Mouse (Mus musculus) embryonic facial prominence, embryonic 14.5 days (tissue): Measurements from ENCODE around the gene Abca12. TPM values are rescaled to one million over a fixed set of nuclear protein-coding genes. Genes with fewer than 3 reads are reported as not detected.

Experiments used
- ATAC-seq: fragments of 200-750 bp; cut with Nextera tagmentation; 2 replicates; pipeline ENCODE4 v1.8.0; 2017; ENCODE audit warnings: low read depth, moderate number of reproducible peaks, moderate TSS enrichment
- DNase-seq: peaks from one replicate; pipeline ENCODE4 v3.0.0-alpha.2; 2015; ENCODE audit warnings: low spot score
- H3K27ac ChIP-seq: fragments of 300-500 bp; sonication (generic); replicated peaks from 2 replicates; pipeline ENCODE4 v1.5.1; 2014; ENCODE audit warnings: low read depth, mild to moderate bottlenecking, low read length, moderate library complexity
- H3K27me3 ChIP-seq: fragments of 300-500 bp; sonication (generic); replicated peaks from 2 replicates; pipeline ENCODE4 v1.6.1; 2014; ENCODE audit warnings: low read length; ENCODE audit not compliant: control insufficient read depth, insufficient read depth
- H3K36me3 ChIP-seq: fragments of 300-500 bp; sonication (generic); 2 replicates; pipeline ENCODE4 v1.6.1; 2014; ENCODE audit warnings: low read length, mixed read lengths; ENCODE audit not compliant: control insufficient read depth, insufficient read depth
- H3K4me1 ChIP-seq: fragments of 300-500 bp; sonication (generic); 2 replicates; pipeline ENCODE4 v1.6.1; 2014; ENCODE audit warnings: antibody characterized with exemption, low read length; ENCODE audit not compliant: control insufficient read depth, insufficient read depth
- H3K4me2 ChIP-seq: fragments of 300-500 bp; sonication (generic); 2 replicates; pipeline ENCODE4 v1.6.1; 2014; ENCODE audit warnings: low read depth, mild to moderate bottlenecking, low read length, moderate library complexity, mixed read lengths
- H3K4me3 ChIP-seq: fragments of 300-500 bp; sonication (generic); 2 replicates; pipeline ENCODE4 v1.5.1; 2014; ENCODE audit warnings: low read depth, mild to moderate bottlenecking, low read length
- H3K9ac ChIP-seq: fragments of 300-500 bp; sonication (generic); 2 replicates; pipeline ENCODE4 v1.6.1; 2014; ENCODE audit warnings: low read depth, mild to moderate bottlenecking, low read length, moderate library complexity, mixed read lengths
- H3K9me3 ChIP-seq: fragments of 300-500 bp; sonication (generic); 2 replicates; pipeline ENCODE4 v1.6.1; 2016; ENCODE audit warnings: low read length; ENCODE audit not compliant: control insufficient read depth
- WGBS: fragments of 180-500 bp; shearing (Covaris S2); extraction: QIAGEN DNeasy Blood & Tissue Kit; methylation state at CpG from one replicate; pipeline ENCODE4 v1.1.7; 2014; 5-methylcytosine and 5-hydroxymethylcytosine counted together
- polyA plus RNA-seq: library from polyadenylated mRNA; unstranded; fragments of >200 nt; fragmentation: Nextera tagmentation; extraction: Ambion mirVana; gene quantifications from 2 replicates; pipeline ENCODE4 v1.2.1, GENCODE M21; 2014

Abca12 gene
- polyA plus RNA-seq, 1 experiment from 2014 or later: 1.5 TPM

- Histone ChIP-seq H3K27ac (no peak overlapping the region), H3K9ac (no peak overlapping the region), H3K27me3 (no peaks in the 10 kb centered on the region), H3K36me3 (no peaks in the 10 kb centered on the region), H3K4me3 (no peak overlapping the region), H3K9me3 (no peaks in the 10 kb centered on the region), H3K4me2 (no peak overlapping the region), H3K4me1 (no peaks in the 10 kb centered on the region)
- ATAC-seq (no peak), DNase-seq (peak; percentile 44)
- 67% methylated on average over 3 of the region's 3 CpGs for WGBS
These were observed 17.1 kb downstream of the Abca12 start for GRCm38 (mm10) chr1:71397635-71398034.

DNA sequence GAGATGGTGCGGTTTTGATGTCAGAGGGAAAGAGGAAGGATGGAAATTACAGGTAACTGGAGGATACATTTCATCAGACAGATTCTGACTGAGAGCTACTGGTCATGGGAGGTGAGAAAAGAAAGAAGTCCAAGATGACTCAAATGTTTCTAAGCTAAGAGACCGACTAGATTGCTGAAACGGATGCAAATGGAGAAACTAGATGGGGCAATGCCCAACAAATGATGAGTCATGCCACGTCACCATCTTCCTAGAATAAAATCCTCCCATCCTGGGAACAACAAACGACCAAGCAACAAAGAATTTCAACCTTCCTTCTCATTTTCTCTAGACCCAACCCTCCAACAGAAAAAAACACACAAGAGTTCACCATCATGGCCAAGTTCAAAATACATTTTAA is 18.6 kb downstream of the Abca12 start:
- no peak for ATAC-seq
- H3K4me2 ChIP-seq: no peak overlapping the region
- H3K4me3 ChIP-seq: no peak overlapping the region
- no peaks in the 10 kb centered on the region for H3K4me1 ChIP-seq
- no peak overlapping the region for H3K27ac ChIP-seq
- no peaks in the 10 kb centered on the region for H3K27me3 ChIP-seq
- H3K36me3 ChIP-seq: no peaks in the 10 kb centered on the region
- no peak for DNase-seq
- H3K9me3 ChIP-seq: no peaks in the 10 kb centered on the region
- H3K9ac ChIP-seq: no peak overlapping the region
- WGBS: 83% methylated on average over 5 of the region's 5 CpGs

GRCm38 (mm10) chr1:71394177-71394576 is 20.5 kb downstream of the Abca12 start:
- H3K4me2 ChIP-seq: no peak overlapping the region
- H3K9ac ChIP-seq: no peak overlapping the region
- H3K9me3 ChIP-seq: no peaks in the 10 kb centered on the region
- ATAC-seq (no peak), DNase-seq (no peak)
- H3K4me1 ChIP-seq: no peaks in the 10 kb centered on the region
- 60% methylated on average over 2 of the region's 2 CpGs for WGBS
- no peaks in the 10 kb centered on the region for H3K27me3 ChIP-seq
- no peaks in the 10 kb centered on the region for H3K36me3 ChIP-seq
- H3K4me3 ChIP-seq: no peak overlapping the region
- no peak overlapping the region for H3K27ac ChIP-seq

GRCm38 (mm10) chr1:71393489-71393888 is 21.2 kb downstream of the Abca12 start:
- H3K4me2 ChIP-seq: no peak overlapping the region
- H3K4me3 ChIP-seq: no peak overlapping the region
- no peaks in the 10 kb centered on the region for H3K36me3 ChIP-seq
- no peaks in the 10 kb centered on the region for H3K9me3 ChIP-seq
- H3K9ac ChIP-seq: no peak overlapping the region
- DNase-seq (no peak), ATAC-seq (no peak)
- H3K27ac ChIP-seq: no peak overlapping the region
- H3K4me1 ChIP-seq: no peaks in the 10 kb centered on the region
- WGBS: 86% methylated on average over 8 of the region's 8 CpGs
- H3K27me3 ChIP-seq: no peaks in the 10 kb centered on the region

DNA sequence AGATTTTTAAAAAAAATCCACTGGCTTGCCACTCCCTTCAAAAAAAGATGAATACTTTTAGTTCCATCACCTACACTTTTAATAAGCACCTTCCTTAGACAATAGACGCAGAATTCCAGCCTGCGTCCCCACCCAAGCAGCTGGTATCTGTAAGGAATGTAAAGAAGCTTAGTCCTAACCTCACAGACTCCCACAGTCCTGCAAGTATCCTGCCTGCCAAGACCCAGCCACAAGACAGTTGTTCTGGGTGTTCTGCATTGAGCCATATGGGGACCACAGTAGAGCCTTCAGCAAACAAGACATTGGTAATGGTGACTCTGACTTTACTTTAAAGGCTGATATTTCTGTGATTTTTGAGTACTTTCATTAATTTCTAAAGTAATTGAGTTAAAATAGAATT is 22.2 kb downstream of the Abca12 start:
- ATAC-seq (no peak), DNase-seq (no peak)
- H3K4me3 ChIP-seq: no peak overlapping the region
- no peaks in the 10 kb centered on the region for H3K4me1 ChIP-seq
- WGBS: 77% methylated on average over 2 of the region's 2 CpGs
- no peak overlapping the region for H3K4me2 ChIP-seq
- no peak overlapping the region for H3K27ac ChIP-seq
- H3K27me3 ChIP-seq: no peaks in the 10 kb centered on the region
- H3K36me3 ChIP-seq: no peaks in the 10 kb centered on the region
- H3K9me3 ChIP-seq: no peaks in the 10 kb centered on the region
- no peak overlapping the region for H3K9ac ChIP-seq

DNA sequence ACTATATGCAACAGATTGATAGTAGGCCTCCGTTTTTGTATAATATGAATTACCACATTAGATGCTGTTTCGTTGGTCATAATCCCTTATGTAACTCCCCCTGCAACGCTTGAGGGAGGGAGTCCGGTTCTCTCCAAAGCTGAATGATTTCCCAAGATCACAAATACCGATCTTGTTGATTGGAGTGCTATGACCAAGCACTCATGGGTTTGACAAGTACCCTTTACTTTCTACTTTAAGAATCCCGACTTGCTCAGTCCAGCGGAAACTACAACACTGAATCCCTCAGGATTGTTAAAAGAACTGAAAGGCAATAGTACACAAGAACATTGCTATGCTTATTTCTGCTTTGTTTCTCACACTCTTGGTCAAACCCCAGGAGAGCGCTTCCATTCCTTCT is 28.1 kb downstream of the Abca12 start:
- Histone ChIP-seq H3K4me3 (no peak overlapping the region), H3K27me3 (no peaks in the 10 kb centered on the region), H3K9ac (no peak overlapping the region), H3K4me2 (no peak overlapping the region), H3K27ac (no peak overlapping the region), H3K36me3 (no peaks in the 10 kb centered on the region), H3K4me1 (no peaks in the 10 kb centered on the region), H3K9me3 (no peaks in the 10 kb centered on the region)
- no peak for ATAC-seq
- 93% methylated on average over 8 of the region's 8 CpGs for WGBS
- no peak for DNase-seq

GRCm38 (mm10) chr1:71384098-71384497 is 30.6 kb downstream of the Abca12 start:
- Histone ChIP-seq H3K4me3 (no peak overlapping the region), H3K27ac (no peak overlapping the region), H3K9ac (no peak overlapping the region), H3K27me3 (no peaks in the 10 kb centered on the region), H3K4me1 (no peaks in the 10 kb centered on the region), H3K36me3 (no peaks in the 10 kb centered on the region), H3K9me3 (no peaks in the 10 kb centered on the region), H3K4me2 (no peak overlapping the region)
- DNase-seq (no peak), ATAC-seq (no peak)
- 64% methylated on average over 1 of the region's 1 CpGs for WGBS

DNA sequence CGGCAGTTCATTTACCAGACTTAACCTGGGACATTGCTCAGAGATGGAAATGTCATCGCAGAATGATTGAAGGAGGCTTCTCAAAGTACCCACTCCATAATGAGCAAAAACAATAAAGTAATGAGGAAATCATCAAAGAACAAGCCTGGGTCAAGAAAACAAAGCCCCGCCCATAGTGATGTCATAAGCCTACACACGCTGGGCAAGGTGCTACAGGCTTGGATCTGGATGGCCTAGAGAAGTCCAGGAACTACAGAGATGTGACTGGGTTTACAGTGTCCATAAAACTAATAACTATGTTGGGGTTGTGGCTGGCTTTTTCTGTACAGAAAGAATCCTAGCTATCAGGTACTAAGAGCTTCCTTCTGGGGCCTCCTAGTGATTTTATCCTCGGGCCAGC is 41.6 kb downstream of the Abca12 start:
- no peak overlapping the region for H3K9ac ChIP-seq
- DNase-seq: no peak
- no peak overlapping the region for H3K4me3 ChIP-seq
- H3K36me3 ChIP-seq: no peaks in the 10 kb centered on the region
- no peak overlapping the region for H3K27ac ChIP-seq
- ATAC-seq: no peak
- no peak overlapping the region for H3K4me2 ChIP-seq
- no peaks in the 10 kb centered on the region for H3K27me3 ChIP-seq
- H3K4me1 ChIP-seq: no peaks in the 10 kb centered on the region
- WGBS: 91% methylated on average over 5 of the region's 5 CpGs
- no peaks in the 10 kb centered on the region for H3K9me3 ChIP-seq

DNA sequence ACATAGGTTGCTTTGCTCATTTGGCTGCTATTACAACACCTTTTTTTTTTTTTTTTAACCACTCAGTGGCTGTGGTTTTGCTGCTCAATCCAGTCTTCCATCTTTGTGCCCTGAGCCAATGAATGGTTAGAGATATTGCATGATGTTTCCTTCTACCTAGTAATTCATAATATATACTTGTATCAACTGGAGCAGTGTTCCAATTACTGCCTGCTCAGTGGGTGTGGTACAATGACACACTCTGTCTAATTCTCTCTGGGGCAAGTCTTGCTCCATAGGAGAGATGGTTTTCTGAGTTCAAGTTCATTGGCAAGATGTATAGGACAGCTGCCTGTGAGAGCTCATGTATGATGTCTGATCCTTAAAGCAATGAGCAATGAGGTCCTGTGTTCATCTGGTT is 44.4 kb downstream of the Abca12 start:
- no peak overlapping the region for H3K4me3 ChIP-seq
- no peak overlapping the region for H3K4me2 ChIP-seq
- H3K27me3 ChIP-seq: no peaks in the 10 kb centered on the region
- ATAC-seq (no peak; the same call in 1 of the 2 replicates), DNase-seq (no peak)
- no peak overlapping the region for H3K27ac ChIP-seq
- no peaks in the 10 kb centered on the region for H3K36me3 ChIP-seq
- H3K9me3 ChIP-seq: no peaks in the 10 kb centered on the region
- no peaks in the 10 kb centered on the region for H3K4me1 ChIP-seq
- no peak overlapping the region for H3K9ac ChIP-seq
